Mouse (Mus musculus) layer of hippocampus, postnatal 36 days (tissue): Measurements from ENCODE around the gene Sipa1l1. TPM values are rescaled to one million over a fixed set of nuclear protein-coding genes. Genes with fewer than 3 reads are reported as not detected.
A peak's percentile ranks its signal among the peaks of the same experiment; 100 is the strongest.

ENCODE experiments used
- DNase-seq, 2 experiments: peaks; one replicate each; pipeline ENCODE4 v3.0.0; 2022
- total RNA-seq, 2 experiments: library from RNA; stranded (reverse); gene quantifications; 2 replicates each; pipeline ENCODE4 v1.2.3; 2021

Gene Sipa1l1
- total RNA-seq, 2 experiments from 2014 or later: 208 to 226 TPM

GRCm38 (mm10) chr12:82394118-82394861 lies 225.2 kb downstream of the Sipa1l1 start:
- DNase-seq: no peak

DNA sequence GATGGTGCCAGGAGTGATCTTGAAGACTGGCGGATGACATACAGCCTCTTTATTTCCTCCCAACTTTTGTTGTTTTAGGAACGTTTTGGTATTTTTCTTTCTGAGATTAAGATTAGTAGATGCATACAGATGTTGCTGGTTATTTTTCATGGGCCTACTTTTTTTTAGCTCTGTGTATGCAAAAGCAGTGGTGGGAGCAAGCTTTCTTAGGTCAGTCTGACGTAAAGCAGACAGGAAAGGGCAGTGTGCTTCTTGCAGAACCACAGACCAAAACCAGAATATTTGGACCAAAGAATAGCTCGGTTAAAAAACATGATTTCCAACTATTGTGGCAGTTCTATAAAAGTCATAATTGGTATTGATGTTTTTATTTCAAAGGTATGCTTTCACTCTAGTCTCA lies 226.1 kb downstream of the Sipa1l1 start:
- no peak for DNase-seq

DNA sequence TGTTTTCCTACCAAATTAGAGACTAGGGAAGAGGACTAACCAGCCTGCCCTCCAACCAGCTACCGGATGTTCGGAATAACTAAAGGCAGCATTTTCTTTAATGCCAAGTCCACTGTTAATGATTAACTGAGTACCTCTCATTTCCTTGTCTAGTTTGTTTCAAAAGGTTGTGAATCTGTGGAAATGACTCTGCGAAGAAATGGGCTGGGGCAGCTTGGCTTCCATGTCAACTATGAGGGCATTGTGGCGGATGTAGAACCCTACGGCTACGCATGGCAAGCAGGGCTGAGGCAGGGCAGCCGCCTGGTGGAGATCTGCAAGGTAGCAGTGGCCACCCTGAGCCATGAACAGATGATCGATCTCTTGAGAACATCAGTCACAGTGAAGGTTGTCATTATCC lies 228.1 kb downstream of the Sipa1l1 start:
- no peak for DNase-seq

DNA sequence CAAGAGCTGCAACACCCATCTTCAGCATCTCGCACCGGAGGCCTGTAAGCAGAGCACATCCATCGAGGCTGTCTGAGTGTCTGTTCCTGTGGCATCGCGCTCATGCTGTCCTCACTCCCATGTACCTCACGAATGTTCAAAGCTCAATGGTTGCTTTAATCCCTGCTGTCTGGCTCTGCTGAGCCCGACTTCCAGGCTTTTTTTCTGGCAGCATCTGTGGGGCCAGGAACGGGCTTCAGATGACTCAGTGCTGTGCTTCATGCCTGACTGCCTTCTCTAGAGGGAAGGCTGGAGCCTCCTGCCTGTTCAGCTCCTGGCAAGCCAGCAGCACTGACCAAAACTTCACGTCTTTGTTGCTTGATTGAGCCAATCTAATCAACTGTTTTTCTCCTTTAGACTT lies 228.6 kb downstream of the Sipa1l1 start:
- DNase-seq: peak in 1 of 2 experiments; percentile 41

- DNase-seq: no peak
Measured at GRCm38 (mm10) chr12:82398926-82399325, 229.8 kb downstream of the Sipa1l1 start.

- no peak for DNase-seq
Measured at GRCm38 (mm10) chr12:82399971-82400720, 231.0 kb downstream of the Sipa1l1 start.

GRCm38 (mm10) chr12:82400783-82401182 lies 231.7 kb downstream of the Sipa1l1 start:
- DNase-seq: no peak

- DNase-seq: no peak
Measured at GRCm38 (mm10) chr12:82401440-82401839, 232.3 kb downstream of the Sipa1l1 start.

- no peak for DNase-seq
Measured at GRCm38 (mm10) chr12:82402635-82403034, 233.5 kb downstream of the Sipa1l1 start.

DNA sequence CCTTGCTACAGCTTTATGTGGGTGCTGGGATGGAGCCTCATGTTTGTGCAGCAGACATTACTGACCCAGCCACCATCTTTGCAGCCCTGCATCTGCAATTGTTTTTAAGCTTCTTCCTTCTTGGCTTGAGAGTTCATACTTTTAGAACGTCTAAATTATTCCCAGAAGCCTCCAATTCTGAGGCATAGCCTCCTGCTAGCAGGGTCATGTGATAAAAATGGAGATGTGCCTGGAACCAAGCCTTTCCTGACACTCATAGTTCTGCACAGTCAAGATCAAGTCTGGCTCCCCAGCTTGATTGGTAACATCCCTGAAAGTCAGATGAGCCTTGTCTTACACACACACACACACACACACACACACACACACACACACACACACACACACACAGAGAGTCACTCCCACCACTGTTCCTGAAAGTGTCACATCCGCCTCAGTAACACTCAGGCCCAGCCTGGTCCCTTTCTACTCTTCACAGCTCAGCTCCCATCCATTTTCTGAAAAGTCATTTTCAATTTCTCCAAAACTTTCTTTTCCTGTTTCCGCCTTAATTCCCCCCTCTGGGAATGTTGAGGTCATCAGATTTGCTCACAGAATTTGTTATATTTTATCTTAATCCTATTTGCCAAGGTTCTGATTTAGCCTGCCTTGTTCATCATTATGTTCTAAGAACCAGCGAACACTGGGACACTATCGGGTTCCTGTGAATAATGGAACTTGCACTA lies 238.6 kb downstream of the Sipa1l1 start:
- no peak for DNase-seq

DNA sequence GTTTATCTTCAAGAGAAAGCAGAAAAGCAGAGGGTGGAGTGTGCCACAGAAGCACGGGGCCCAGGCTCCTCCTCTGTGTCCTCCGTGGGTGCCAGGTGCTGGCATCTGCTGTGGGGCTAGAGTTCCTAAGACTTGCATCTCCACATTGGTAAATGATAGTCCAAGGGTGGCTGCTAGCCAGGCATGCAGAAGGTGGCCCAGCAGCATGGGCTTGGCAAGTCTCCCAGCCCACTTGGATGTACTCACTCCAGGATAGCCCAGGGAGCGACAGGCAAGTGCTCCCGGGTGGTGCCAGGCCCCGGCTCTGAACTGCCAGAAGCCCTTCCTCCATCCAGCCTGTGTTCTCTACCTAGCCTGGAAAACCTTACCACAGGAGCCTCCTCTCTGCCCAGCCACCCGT lies 239.4 kb downstream of the Sipa1l1 start:
- peak in 1 of 2 experiments; percentile 40 for DNase-seq

DNA sequence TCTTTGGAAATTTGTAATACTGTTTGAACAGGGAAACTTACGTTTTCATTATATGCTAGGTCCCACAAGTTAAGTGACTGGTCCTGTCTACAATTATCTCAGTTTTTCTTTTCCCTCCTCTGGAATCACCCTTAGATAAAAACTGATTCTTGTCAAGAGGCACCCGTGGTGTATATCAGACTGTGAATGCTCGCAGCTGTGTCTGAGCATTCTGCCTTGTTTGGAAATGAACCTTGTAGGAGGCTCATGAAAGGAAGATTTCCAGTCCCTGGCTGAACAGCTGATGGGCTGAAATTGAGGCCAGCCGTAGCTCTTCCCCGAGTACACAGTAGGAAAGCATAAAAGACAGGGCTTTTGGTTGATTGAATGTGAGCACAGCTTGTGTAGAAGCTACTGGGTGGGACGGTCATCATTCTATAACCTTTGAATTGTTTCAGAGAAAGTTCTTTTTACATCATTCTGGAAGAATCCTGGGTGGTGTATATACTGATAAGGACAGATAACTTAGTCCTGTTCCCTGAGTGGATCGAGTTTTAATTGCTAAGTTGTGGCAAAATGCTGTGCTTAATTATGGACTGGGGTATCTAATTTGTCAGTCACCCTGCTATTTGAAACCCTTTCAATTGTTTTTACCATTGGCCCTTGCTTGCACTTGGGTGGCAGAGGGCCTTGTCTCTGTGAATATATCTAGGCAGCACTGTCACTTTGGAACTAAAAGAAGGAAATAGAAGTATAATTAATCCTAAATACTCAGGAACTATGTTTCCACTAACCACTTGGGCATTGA lies 240.8 kb downstream of the Sipa1l1 start:
- no peak for DNase-seq

- DNase-seq: peak in 1 of 2 experiments; percentile 58
Measured at GRCm38 (mm10) chr12:82412291-82413032, 243.3 kb downstream of the Sipa1l1 start.

DNA sequence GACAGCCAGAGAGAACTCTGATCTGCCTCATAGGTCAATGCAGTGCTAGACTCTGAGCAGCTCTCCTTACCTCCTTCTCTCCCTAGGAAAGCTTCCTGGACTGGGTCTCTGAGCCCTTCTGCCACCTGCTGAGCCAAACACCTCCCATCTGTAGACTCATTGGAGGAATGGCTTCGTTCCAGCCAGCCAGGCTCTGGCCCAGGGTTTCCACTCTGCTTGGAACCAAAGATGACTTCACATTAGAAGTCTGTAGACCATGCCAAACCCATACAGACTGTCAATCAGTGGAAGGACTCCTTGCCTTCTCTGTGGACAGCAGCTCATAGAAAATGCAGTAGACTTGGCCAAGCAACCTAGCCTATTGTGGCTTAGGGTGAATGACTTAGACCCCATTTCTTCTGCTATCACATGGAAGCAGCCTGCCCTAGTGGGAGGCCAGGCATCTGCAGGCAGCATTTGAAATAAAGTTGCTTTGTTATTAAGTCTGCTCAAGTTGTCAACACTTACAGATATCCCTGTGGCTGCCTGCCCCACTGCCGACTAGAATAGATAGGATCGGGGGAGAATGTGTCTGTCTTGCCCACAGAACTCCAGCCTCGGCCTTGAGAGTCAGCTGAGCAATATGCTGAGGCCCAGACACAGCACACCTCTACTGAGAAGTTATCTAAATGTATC lies 246.7 kb downstream of the Sipa1l1 start:
- no peak for DNase-seq

- DNase-seq: no peak
Measured at GRCm38 (mm10) chr12:82419027-82419426, 249.9 kb downstream of the Sipa1l1 start.

GRCm38 (mm10) chr12:82424783-82425182 lies 255.7 kb downstream of the Sipa1l1 start:
- no peak for DNase-seq

DNA sequence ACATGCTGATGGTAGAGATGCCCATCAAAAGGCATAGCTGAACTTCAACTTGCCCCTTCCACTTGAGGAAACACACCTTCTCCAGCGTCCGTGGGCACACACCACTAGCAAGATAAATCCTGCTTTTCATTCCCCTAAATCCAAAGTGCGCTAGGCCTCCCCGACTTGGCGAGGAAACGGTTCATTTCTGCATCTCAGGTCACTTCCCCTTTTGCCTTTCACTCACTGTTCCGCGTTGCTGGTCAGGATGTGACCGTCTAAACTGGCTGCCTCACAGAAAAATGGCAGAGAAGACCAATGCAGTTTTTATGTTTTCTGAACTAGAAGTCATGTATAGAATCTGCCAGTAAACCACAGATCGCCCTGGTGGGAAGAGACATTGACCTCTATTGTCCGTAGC lies 256.7 kb downstream of the Sipa1l1 start:
- no peak for DNase-seq

DNA sequence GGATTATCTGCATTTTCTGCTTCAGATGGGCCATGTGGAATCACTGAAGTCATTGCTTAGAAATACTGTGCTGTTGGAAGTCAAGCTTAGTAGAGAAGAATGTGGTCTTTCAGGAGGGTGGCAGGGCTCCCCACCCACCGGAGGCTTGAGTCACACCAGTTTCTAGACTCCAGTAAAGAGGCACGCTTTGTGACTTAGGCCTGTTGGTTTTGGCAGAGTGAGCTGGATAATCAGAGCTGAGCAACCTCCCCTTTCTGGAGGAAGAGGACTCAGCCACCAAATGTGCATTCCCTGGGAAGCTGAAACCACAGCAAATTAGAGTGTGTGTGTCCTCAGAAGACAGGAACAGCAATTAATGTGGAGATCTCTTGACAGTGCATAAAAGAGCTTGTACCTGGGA lies 258.3 kb downstream of the Sipa1l1 start:
- no peak for DNase-seq

- DNase-seq: no peak
Measured at GRCm38 (mm10) chr12:82428466-82428865, 259.3 kb downstream of the Sipa1l1 start.

GRCm38 (mm10) chr12:82433311-82433710 lies 264.2 kb downstream of the Sipa1l1 start:
- DNase-seq: no peak

DNA sequence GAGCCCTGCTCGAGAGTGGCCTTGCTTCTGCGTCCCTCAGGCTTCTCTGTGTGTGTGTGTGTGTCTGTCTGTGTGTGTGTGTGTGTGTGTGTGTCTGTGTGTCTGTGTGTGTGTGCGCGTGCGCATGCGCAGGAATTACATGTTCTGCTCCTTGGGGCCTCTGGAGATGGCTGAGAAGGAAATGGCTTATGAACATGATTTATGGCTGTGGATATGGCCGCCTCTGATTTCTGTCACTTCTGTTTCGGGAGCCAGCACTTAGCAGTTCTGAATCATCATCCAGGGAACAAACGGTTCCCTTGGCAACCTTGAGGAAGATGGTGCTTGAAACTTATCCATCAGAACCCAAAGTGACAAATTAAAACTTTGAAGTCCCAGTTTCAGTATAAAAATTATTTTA lies 265.5 kb downstream of the Sipa1l1 start:
- DNase-seq: no peak
